Mouse (Mus musculus) limb, embryonic 10.5 days (tissue): ENCODE results near the gene Atg9a. TPM values are rescaled to one million over a fixed set of nuclear protein-coding genes. Genes with fewer than 3 reads are reported as not detected.
A peak's percentile ranks its signal among the peaks of the same experiment; 100 is the strongest.

ENCODE experiments used
- DNase-seq: peaks from one replicate; pipeline ENCODE4 v3.0.0-alpha.2; 2017; ENCODE audit warnings: low spot score
- H3K27ac ChIP-seq: fragments of 300-500 bp; sonication (generic); 2 replicates; pipeline ENCODE4 v1.5.1; 2016; ENCODE audit warnings: mild to moderate bottlenecking
- H3K27me3 ChIP-seq: fragments of 300-500 bp; sonication (generic); 2 replicates; pipeline ENCODE4 v1.6.1; 2016; ENCODE audit warnings: low read depth, mild to moderate bottlenecking; ENCODE audit not compliant: poor library complexity, severe bottlenecking
- H3K36me3 ChIP-seq: fragments of 300-500 bp; sonication (generic); 2 replicates; pipeline ENCODE4 v1.6.1; 2016; ENCODE audit warnings: mild to moderate bottlenecking, moderate library complexity
- H3K4me1 ChIP-seq: fragments of 300-500 bp; sonication (generic); 2 replicates; pipeline ENCODE4 v1.6.1; 2016
- H3K4me3 ChIP-seq: fragments of 300-500 bp; sonication (generic); 2 replicates; pipeline ENCODE4 v1.5.1; 2016; ENCODE audit warnings: mild to moderate bottlenecking, moderate library complexity
- H3K9me3 ChIP-seq: fragments of 300-500 bp; sonication (generic); replicated peaks from 2 replicates; pipeline ENCODE4 v1.6.1; 2016; ENCODE audit warnings: mild to moderate bottlenecking
- WGBS: fragments of 180-500 bp; shearing (Covaris S2); methylation state at CpG from one replicate; pipeline ENCODE4 v1.1.7; 2016; 5-methylcytosine and 5-hydroxymethylcytosine counted together
- microRNA-seq: library from miRNA; unstranded; fragments of <30 nt; microRNA quantifications from one replicate; pipeline ENCODE4, GENCODE M21; 2017
- polyA plus RNA-seq: library from polyadenylated mRNA; unstranded; fragments of >200 nt; fragmentation: Nextera tagmentation; extraction: Ambion mirVana; gene quantifications from 2 replicates; pipeline ENCODE4 v1.2.1, GENCODE M21; 2016

Atg9a gene
- polyA plus RNA-seq, 1 experiment from 2014 or later, result 23.9 TPM

DNA sequence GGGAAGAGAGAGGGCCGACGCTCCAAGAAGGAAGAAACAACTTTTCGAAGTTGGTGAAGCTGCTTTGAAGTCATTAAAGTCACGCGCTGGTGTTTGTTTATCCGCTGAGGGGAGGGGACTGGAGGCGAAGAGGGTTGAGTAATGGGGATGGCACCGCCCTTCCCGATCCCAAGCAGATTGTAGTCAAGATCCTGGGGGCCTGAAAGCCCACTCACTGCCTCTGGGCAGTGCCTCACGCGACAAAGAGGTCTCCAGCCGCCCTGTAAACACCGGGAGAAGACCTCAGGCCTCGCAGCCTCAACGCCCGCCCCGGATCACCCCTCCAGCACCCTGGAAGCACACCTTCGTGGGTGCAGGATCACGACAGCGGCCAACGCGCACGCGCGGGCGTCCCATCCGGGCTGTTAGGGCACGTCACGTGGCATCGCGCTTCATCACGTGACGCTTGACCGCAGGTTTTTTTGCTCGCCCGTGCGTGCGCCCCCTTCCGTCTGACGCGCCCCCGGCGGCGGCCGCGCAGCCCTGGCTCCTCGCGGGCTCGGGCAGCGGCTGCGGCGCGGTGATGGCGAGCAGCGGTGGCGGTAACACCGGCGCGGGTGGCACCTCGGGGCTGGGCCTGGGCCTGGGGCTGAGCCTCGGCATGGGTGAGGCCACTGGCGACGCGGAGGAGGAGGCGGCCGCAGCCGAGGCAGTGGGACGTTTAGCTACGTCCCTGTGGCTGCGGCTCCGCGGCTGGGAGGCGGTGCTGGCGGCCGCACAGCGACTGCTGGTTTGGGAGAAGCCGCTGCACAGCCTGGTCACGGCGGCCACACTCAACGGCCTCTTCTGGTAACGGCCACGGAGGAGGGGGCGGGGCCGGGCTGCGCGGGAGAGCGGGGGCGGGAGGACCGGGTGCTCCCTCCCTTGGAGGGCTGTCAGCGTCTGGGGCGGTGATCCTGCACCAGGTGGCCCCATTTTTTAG lies 49.4 kb downstream of the Atg9a start, which contains the start of the genes Cnppd1 and Retreg2:
Gene Cnppd1 (minus strand): TSS at position 411 of the 961 bp plus-strand sequence.
Gene Retreg2 (plus strand): TSS at position 478 of the 961 bp plus-strand sequence.
- peak; percentile 99 for DNase-seq
- H3K27ac ChIP-seq, result peak within 1 kb of the TSS; percentile 95
- peak within 1 kb of the TSS; percentile 92 for H3K4me3 ChIP-seq
- under 1% methylated on average over 91 of the region's 91 CpGs for WGBS
- H3K4me1 ChIP-seq, result peaks cover 34% of the 10 kb centered on the region
- no peaks in the 10 kb centered on the region for H3K27me3 ChIP-seq
- H3K36me3 ChIP-seq, result peaks cover 59% of the 10 kb centered on the region
- H3K9me3 ChIP-seq, result no peaks in the 10 kb centered on the region

DNA sequence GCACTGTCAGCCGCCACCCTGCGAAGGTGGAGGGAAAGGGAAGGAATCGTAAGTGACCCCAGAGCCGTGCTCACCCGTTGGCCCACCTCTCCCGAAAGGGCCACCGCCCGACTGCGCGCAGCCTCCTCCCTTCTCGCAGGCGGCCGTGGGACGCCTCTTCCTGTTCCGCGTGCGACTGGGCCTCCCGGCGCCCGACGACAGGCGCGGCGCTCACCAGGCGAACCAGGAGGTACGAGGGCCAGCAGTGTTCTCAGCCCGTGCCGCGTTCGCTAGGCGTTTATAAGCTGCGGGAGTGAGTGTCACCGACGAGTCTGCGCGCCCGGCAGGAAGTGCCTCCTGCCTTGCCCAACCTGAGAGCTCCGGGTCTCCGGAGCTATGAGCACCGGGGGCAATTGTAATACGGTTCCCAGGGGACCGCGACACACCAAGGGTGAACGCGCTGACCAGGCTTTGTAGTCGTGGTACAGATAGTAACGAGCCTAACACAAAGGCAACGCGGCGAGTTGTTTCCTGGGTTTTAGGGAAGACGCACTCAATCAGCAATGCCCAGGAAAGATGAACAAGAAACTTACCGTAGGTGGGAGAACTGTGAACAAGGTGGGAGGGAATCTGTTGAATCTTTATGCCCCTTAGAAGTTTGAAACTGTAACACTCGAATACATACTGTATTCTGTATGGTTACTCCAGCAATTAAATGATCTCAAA lies 50.4 kb downstream of the Atg9a start:
- DNase-seq, result peak; percentile 67
- Histone ChIP-seq H3K4me3 (peak overlapping the region; percentile 92), H3K9me3 (no peaks in the 10 kb centered on the region), H3K4me1 (peaks cover 34% of the 10 kb centered on the region), H3K36me3 (peaks cover 59% of the 10 kb centered on the region), H3K27ac (peak overlapping the region; percentile 95), H3K27me3 (no peaks in the 10 kb centered on the region)
- WGBS, result under 1% methylated on average over 53 of the region's 53 CpGs

DNA sequence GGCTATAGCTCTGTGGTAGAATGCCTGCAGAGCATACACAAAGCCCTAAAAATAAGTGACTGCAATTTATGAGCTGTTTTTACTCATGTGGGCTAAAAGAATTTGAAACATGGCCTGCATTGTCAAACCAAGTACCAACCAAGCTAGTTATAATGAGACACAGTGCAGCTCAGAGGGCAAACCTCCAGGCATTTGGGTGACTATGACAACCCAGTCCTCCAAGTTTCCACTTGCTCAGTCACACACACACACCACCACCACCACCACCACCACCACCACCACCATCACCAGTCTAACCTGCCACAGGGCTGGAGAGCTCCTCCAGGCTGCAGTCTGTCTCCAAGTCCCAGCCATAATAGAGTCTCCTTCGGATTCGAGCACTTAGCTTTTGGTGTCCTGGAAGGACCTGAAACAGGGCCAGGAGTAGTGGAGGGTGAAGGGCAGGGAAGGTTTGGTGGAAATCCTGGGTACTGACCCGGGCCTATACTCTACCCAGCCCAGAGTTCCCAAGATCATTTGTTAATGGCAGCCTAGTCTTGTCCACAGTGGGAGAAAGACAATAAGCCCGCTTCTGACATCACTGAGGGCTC lies 51.3 kb downstream of the Atg9a start:
- H3K36me3 ChIP-seq, result peaks cover 58% of the 10 kb centered on the region
- no peaks in the 10 kb centered on the region for H3K27me3 ChIP-seq
- peak overlapping the region; percentile 95; the same call in 1 of the 2 replicates for H3K27ac ChIP-seq
- no peaks in the 10 kb centered on the region for H3K9me3 ChIP-seq
- whole genome bisulfite sequencing, result 62% methylated on average over 4 of the region's 4 CpGs
- DNase-seq, result no peak
- H3K4me3 ChIP-seq, result peak overlapping the region; percentile 92
- H3K4me1 ChIP-seq, result peaks cover 34% of the 10 kb centered on the region

DNA sequence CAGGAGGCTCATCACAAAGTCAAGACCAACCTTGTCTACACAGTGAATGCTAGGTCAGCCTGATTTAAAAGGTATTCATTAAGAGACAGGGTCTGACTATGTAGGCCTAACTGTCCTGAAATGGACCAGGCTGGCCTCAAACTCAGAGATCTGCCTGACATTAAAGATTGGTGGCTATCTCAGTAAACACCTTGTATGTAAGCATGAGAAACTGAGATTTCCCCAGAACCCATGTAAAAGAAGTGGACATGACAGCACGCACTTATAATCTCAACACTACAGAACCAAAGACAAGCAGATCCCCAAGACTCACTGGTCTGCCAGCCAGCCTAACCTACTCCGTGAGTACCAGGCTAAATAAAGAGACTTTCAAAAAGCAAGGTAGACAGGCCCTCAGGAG lies 53.5 kb downstream of the Atg9a start:
- H3K27ac ChIP-seq, result no peak overlapping the region
- peaks cover 25% of the 10 kb centered on the region for H3K4me1 ChIP-seq
- H3K27me3 ChIP-seq, result no peaks in the 10 kb centered on the region
- no peak for DNase-seq
- WGBS, result 98% methylated on average over 2 of the region's 2 CpGs
- H3K36me3 ChIP-seq, result peaks cover 46% of the 10 kb centered on the region
- no peaks in the 10 kb centered on the region for H3K9me3 ChIP-seq
- no peak overlapping the region for H3K4me3 ChIP-seq

DNA sequence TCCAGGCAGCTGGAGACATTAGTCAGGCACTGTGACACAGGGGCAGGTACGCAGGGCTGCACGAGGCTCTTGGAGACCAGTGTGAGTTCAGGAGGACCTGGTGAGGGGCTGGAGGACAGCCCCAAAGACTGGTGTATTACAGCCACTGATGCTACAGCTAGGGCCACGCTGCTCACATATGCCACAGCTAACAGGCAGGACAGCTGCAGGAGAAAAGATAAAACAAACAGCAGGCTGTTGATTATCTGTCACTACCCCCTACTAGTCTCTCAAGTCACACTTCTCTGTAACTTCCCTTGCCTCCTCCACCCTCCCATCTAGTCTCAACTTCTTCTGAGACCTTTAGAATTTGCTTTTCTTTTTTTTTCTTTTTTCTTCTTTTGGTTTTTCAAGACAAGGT lies 55.3 kb downstream of the Atg9a start:
- no peak for DNase-seq
- Histone ChIP-seq H3K27ac (no peak overlapping the region), H3K4me3 (no peak overlapping the region), H3K9me3 (no peaks in the 10 kb centered on the region), H3K4me1 (peaks cover 14% of the 10 kb centered on the region), H3K27me3 (no peaks in the 10 kb centered on the region), H3K36me3 (peaks cover 46% of the 10 kb centered on the region)
- 55% methylated on average over 3 of the region's 3 CpGs for WGBS

DNA sequence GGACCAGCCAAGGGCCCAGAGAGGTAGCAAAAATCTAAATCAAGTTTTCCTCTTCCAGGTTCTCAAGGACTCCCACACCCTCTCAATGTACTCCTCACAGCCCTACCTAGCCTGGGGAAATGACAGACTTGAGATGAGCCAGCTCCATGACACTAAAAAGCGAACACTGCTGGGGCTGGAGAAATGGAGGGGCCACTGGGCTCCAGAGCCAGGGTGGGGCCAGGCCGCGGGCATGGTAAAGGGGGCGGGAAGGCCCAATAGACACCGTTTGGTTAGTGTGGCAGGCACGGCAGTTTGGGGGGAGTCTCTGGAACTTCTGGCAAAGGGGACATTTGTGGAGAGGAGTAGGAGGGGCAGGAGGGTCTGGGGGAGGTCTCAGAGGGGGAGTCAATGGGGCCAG lies 55.7 kb downstream of the Atg9a start:
- Histone ChIP-seq H3K36me3 (peaks cover 46% of the 10 kb centered on the region), H3K4me3 (no peak overlapping the region), H3K4me1 (peaks cover 10% of the 10 kb centered on the region), H3K27ac (no peak overlapping the region), H3K9me3 (no peaks in the 10 kb centered on the region), H3K27me3 (no peaks in the 10 kb centered on the region)
- DNase-seq, result no peak
- 63% methylated on average over 6 of the region's 6 CpGs for WGBS

DNA sequence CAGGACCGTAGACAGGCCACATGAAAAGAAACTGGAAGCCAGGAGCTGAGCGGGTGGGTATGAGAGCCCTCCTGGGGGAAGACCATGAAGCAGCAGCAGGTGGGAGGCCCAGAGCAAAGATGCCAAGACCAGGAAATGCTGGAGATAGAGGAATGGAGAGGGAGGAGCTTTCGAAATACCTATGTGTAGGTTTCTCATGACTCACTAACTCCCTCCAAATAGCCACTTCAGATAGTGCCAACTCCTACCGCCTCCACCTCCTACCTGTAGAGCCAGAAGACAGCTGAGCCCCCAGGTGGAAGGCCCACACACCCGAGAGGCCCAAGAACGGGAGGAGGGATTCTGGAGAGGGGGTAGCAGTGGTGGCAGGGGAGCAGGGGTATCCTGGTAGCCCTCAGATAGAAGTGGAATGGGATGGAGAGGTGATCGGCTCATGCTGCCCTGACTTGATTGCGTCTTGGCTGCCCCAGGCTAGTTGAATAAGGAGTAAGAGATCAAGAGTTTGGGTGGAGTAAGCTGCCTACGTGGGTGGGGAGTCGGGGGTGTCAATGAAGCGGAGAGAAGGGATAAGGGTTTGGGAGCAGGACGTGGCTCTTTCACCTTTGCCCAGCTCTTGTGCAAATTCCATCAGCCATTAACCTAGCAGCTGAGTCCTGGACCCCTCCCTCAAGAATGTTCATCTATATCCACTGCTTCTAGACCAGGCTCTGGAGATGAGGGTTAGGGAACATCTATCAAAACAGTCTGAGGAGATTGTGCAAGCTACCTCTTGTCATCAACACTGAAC lies 58.4 kb downstream of the Atg9a start, which contains the start of gene Slc23a3:
Gene Slc23a3 (minus strand): TSS at position 470 of the 787 bp plus-strand sequence.
- no peak within 1 kb of the TSS for H3K4me3 ChIP-seq
- no peaks in the 10 kb centered on the region for H3K27me3 ChIP-seq
- no peaks in the 10 kb centered on the region for H3K9me3 ChIP-seq
- H3K36me3 ChIP-seq, result peaks cover 33% of the 10 kb centered on the region
- no peak within 1 kb of the TSS for H3K27ac ChIP-seq
- H3K4me1 ChIP-seq, result no peaks in the 10 kb centered on the region
- 68% methylated on average over 12 of the region's 12 CpGs for WGBS
- no peak for DNase-seq

Small RNAs within 50 kb of the gene (microRNA-seq; reads per million reads assigned to microRNA genes)
- not detected for gene Gm27943

Other genes with a start within 250 kb of the Atg9a start
- gene Ihh, start 240.5 kb downstream of the Atg9a start, polyA plus RNA-seq, result 0.08 and 0.11 TPM in 2 replicates
- 13.1 and 13.3 TPM in 2 replicates for gene Nhej1, start 67.0 kb downstream of the Atg9a start, polyA plus RNA-seq
- 0.11 TPM in 1 of 2 replicates, not detected in the other for gene Slc23a3, start 58.3 kb downstream of the Atg9a start, polyA plus RNA-seq
- gene Cnppd1, start 49.5 kb downstream of the Atg9a start, polyA plus RNA-seq, result 35.6 and 41.3 TPM in 2 replicates
- 31.5 and 35.3 TPM in 2 replicates for gene Retreg2, start 49.4 kb downstream of the Atg9a start, polyA plus RNA-seq
- gene Zfand2b, start 23.6 kb downstream of the Atg9a start, polyA plus RNA-seq, result 28.7 and 35.5 TPM in 2 replicates
- gene Abcb6, start 11.8 kb downstream of the Atg9a start, polyA plus RNA-seq, result 38.0 and 39.0 TPM in 2 replicates
- 22.0 and 24.8 TPM in 2 replicates for gene Ankzf1, start within 50 bp of the Atg9a start, polyA plus RNA-seq
- gene Glb1l, start 18.6 kb upstream of the Atg9a start, polyA plus RNA-seq, result 10.3 and 12.8 TPM in 2 replicates
- gene Stk16, start 18.6 kb upstream of the Atg9a start, polyA plus RNA-seq, result 146 and 149 TPM in 2 replicates
- gene Tuba4a, start 27.7 kb upstream of the Atg9a start, polyA plus RNA-seq, result 10.0 and 10.7 TPM in 2 replicates
- gene A630095N17Rik, start 39.9 kb upstream of the Atg9a start, polyA plus RNA-seq, result not detected in 2 replicates
- gene Dnajb2, start 44.2 kb upstream of the Atg9a start, polyA plus RNA-seq, result 23.8 and 29.9 TPM in 2 replicates
- 0.11 and 0.13 TPM in 2 replicates for gene Ptprn, start 72.3 kb upstream of the Atg9a start, polyA plus RNA-seq
- gene Resp18, start 86.2 kb upstream of the Atg9a start, polyA plus RNA-seq, result not detected in 2 replicates
- gene Dnpep, start 125.8 kb upstream of the Atg9a start, polyA plus RNA-seq, result 117 and 132 TPM in 2 replicates
- 6.2 and 7.8 TPM in 2 replicates for gene Des, start 168.1 kb upstream of the Atg9a start, polyA plus RNA-seq
- 45.7 and 49.6 TPM in 2 replicates for gene Speg, start 183.1 kb upstream of the Atg9a start, polyA plus RNA-seq
- gene Gmppa, start 243.7 kb upstream of the Atg9a start, polyA plus RNA-seq, result 50.4 and 61.7 TPM in 2 replicates